Mouse (Mus musculus): Measurements from ENCODE around the gene Taf6. TPM values are rescaled to one million over a fixed set of nuclear protein-coding genes. Genes with fewer than 3 reads are reported as not detected.

Gene Taf6
- total RNA-seq, 2 experiments from 2014 or later = 20.8 to 24.8 TPM

Small RNA genes within 50 kb of the gene (microRNA-seq; reads per million reads assigned to microRNA genes)
- gene Mir106b (471 to 760 reads per million in 2 experiments), gene Mir25 (483 to 580 reads per million in 2 experiments), gene Mir93 (1,423 to 1,877 reads per million in 2 experiments)

Other genes starting within 250 kb of the Taf6 start
- gene Gjc3, start 224.4 kb downstream of the Taf6 start, total RNA-seq (2021) = 1 to 10 TPM; 3.0 to 6.7 TPM
- gene Azgp1, start 205.9 kb downstream of the Taf6 start, total RNA-seq (2021) = not detected
- gene Smok3a, start 166.2 kb downstream of the Taf6 start, total RNA-seq (2021) = not detected
- not detected for gene Smok3b, start 166.0 kb downstream of the Taf6 start, total RNA-seq (2021)
- not detected for gene Smok3c, start 134.3 kb downstream of the Taf6 start, total RNA-seq (2021)
- 10 to 100 TPM; 10.8 to 11.2 TPM for gene Zkscan1, start 102.4 kb downstream of the Taf6 start, total RNA-seq (2021)
- 10 to 100 TPM; 10.3 to 10.6 TPM for gene Zscan21, start 70.5 kb downstream of the Taf6 start, total RNA-seq (2021)
- gene Zfp113, start 31.7 kb downstream of the Taf6 start, total RNA-seq (2021) = 1 to 10 TPM; 5.3 to 6.0 TPM
- 100 to 1,000 TPM; 107 to 110 TPM for gene Cops6, start 26.4 kb downstream of the Taf6 start, total RNA-seq (2021)
- 10 to 100 TPM in 1 of 2 experiments, 1 to 10 TPM in 1; 7.6 to 10.1 TPM for gene Ap4m1, start 15.4 kb downstream of the Taf6 start, total RNA-seq (2021)
- 10 to 100 TPM; 10.7 to 11.8 TPM for gene Mcm7, start 15.0 kb downstream of the Taf6 start, total RNA-seq (2021)
- 1 to 10 TPM; 6.4 to 7.2 TPM for gene Cnpy4, start within 50 bp of the Taf6 start, total RNA-seq (2021)
- gene Mblac1, start 6.9 kb upstream of the Taf6 start, total RNA-seq (2021) = 1 to 10 TPM; 2.6 to 2.9 TPM
- under 1 TPM; 0.58 to 0.98 TPM for gene Nxpe5, start 38.4 kb upstream of the Taf6 start, total RNA-seq (2021)
- 10 to 100 TPM; 52.6 to 60.5 TPM for gene Lamtor4, start 68.0 kb upstream of the Taf6 start, total RNA-seq (2021)
- gene BC037034, start 76.6 kb upstream of the Taf6 start, total RNA-seq (2021) = 1 to 10 TPM; 3.4 to 4.6 TPM
- gene Gal3st4, start 85.4 kb upstream of the Taf6 start, total RNA-seq (2021) = under 1 TPM; 0.51 to 0.55 TPM
- not detected for gene Gm43720, start 92.5 kb upstream of the Taf6 start, total RNA-seq (2021)
- gene Gpc2, start 92.6 kb upstream of the Taf6 start, total RNA-seq (2021) = under 1 TPM; 0.44 to 0.47 TPM
- gene Stag3, start 92.8 kb upstream of the Taf6 start, total RNA-seq (2021) = under 1 TPM in 1 of 2 experiments, not detected in 1; 0.49 TPM
- gene Pvrig, start 154.5 kb upstream of the Taf6 start, total RNA-seq (2021) = not detected